Mouse (Mus musculus): ENCODE results near the gene Rnf168. TPM values are rescaled to one million over a fixed set of nuclear protein-coding genes. Genes with fewer than 3 reads are reported as not detected.
"Not testable (repeated sequence)": the region's sequence is repeated elsewhere in the genome, so short reads cannot be mapped to it uniquely, and the experiment has no call there.

The Rnf168 gene
- polyA plus RNA-seq, 1 experiment, result 7.3 TPM

DNA sequence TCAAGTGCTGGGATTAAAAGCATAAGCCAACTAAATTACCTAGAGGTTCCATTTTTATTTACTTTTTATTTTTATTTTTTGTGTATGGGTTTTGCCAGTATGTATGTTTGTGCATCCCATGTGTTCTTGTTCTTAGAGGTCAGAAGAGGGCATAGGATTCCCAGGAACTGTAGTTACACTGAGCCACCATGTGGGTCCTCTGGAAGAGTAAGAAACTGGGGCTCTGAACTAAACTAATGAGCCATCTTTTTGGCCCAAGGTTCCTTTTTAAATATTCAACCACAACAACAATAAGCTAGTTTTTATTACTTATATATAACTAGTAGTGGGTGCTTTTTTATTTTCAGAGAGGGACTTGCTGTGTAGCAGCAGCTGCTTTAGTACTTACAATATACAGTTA lies 5.3 kb downstream of the Rnf168 start:
- Histone ChIP-seq H3K4me3 (ENCODE audit: insufficient read depth, low read depth, low read length) (no peak overlapping the region), H3K4me1 (ENCODE audit: control insufficient read depth, insufficient read depth, insufficient read length, low read length) (peaks cover 2% of the 10 kb centered on the region; the same call in 1 of the 2 replicates), H3K27ac (replicated peaks; ENCODE audit: low read depth, low read length) (no peak overlapping the region)

DNA sequence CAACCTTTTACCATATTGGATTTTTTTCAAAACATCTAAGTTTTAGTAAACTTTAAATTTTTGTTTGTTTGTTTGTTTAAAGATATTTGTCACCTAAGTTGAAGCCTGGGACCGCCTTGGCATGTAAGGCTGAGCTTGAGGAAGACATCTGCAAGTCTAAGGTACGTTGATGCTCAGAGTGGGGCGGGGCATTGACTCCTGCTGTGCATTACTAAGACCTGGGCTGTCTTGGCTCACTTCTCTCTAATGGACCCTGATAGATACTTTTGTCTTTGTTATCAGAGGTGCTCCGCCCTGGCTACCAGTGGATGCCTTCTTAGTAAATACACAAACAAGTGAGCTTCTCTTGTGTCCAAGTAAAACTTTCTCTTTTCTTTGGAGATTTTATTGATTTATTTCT lies 14.6 kb downstream of the Rnf168 start:
- Histone ChIP-seq H3K4me1 (ENCODE audit: control insufficient read depth, insufficient read depth, insufficient read length, low read length) (no peaks in the 10 kb centered on the region), H3K27ac (replicated peaks; ENCODE audit: low read depth, low read length) (no peak overlapping the region), H3K4me3 (ENCODE audit: insufficient read depth, low read depth, low read length) (no peak overlapping the region)

DNA sequence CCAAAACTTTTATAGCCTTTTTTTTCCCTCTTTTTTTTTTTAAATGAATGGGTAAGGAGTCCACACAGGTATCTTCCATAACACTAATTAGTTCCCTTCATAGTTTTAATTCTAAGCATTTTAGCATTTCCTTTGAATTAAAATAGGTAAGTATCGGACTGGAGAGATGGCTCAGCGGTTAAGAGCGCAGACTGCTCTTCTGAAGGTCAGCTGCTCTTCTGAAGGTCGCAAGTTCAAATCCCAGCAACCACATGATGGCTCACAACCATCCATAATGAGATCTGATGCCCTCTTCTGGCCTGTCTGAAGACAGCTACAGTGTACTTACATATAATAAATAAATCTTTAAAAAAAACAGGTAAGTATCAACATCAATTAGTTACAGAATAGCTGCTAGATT lies 22.4 kb downstream of the Rnf168 start:
- not testable (repeated sequence) for H3K4me1 ChIP-seq (ENCODE audit: control insufficient read depth, insufficient read depth, insufficient read length, low read length); H3K4me3 ChIP-seq (ENCODE audit: insufficient read depth, low read depth, low read length); H3K27ac ChIP-seq (replicated peaks; ENCODE audit: low read depth, low read length)

DNA sequence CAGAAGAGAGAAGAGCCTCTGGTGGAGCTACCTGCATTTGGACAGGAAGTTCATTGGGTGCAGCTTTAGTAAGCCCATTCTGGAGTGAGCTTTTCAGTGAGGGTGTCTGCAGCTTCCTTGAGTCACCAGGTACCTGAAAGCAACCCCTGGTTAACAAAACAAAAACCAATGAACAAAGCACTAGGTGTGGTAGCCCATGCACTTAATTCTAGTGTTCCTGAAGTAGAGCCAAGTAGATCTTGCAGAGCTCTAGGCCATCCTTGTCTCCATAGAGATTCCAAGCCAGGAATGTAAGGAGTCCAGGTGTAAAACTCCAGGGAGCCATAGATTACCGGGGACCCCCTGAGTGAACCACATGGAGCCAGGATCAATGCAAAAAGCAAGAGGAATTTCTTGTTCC lies 25.8 kb downstream of the Rnf168 start:
- Histone ChIP-seq H3K4me1 (ENCODE audit: control insufficient read depth, insufficient read depth, insufficient read length, low read length) (no peaks in the 10 kb centered on the region), H3K4me3 (ENCODE audit: insufficient read depth, low read depth, low read length) (no peak overlapping the region), H3K27ac (replicated peaks; ENCODE audit: low read depth, low read length) (no peak overlapping the region)

DNA sequence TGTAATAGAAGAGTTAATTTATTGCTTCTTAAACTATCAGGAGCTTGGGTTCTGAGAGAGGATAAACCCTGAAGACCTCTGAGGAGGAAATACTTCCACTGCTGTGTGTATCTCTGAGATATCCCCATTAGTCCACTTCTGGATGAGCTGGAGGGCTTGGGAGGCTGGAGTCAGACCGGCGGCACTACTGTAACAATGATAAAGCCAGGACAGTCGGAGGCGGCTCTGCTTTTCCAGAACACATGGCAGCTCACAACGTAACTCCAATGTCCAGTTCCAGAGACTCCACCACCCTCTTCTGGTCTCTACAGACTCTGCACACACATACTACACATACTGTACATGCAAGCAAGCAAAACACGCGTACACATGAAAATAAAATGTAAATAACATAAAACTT lies 26.6 kb downstream of the Rnf168 start:
- no peak overlapping the region for H3K4me3 ChIP-seq (ENCODE audit: insufficient read depth, low read depth, low read length)
- no peak overlapping the region for H3K27ac ChIP-seq (replicated peaks; ENCODE audit: low read depth, low read length)
- H3K4me1 ChIP-seq (ENCODE audit: control insufficient read depth, insufficient read depth, insufficient read length, low read length), result no peaks in the 10 kb centered on the region

DNA sequence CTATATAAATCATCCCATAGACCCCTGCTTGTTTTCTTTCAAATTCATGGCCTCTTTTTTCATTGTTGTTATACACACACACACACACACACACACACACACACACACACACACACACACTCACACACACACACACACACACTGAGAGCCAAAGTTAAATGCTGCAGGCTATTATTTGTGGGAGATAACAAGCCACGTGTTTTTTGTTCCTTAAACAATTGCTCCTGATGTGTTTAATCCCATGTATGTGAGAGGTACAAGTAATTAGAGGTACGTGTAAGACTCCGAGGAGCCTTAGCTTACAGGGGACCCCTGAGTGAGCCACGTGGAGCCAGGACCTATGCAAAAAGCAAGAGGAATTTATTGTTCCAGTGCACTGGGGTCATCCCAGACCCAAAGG lies 34.7 kb downstream of the Rnf168 start:
- Histone ChIP-seq H3K4me1 (ENCODE audit: control insufficient read depth, insufficient read depth, insufficient read length, low read length) (no peaks in the 10 kb centered on the region), H3K27ac (replicated peaks; ENCODE audit: low read depth, low read length) (no peak overlapping the region)

DNA sequence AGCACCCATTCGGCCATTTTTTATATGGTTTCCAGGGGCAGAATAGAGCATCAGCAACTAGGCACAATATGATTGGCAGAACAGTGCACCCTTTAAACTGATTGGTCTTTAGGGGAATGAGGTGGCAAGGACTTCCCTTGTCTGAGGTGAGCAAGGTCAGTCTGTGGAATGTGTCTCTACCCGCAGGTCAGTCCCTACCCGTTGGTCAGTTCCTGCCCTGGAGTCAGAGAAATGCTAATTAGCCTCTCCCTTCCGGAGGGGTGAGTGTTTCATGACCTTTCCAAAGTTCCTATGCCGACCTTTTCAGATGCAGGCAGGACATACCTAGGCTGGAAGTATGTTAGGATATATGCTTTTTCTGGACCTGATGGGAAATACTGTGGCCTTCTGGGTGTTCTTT lies 35.1 kb downstream of the Rnf168 start:
- H3K27ac ChIP-seq (replicated peaks; ENCODE audit: low read depth, low read length), result no peak overlapping the region
- no peaks in the 10 kb centered on the region for H3K4me1 ChIP-seq (ENCODE audit: control insufficient read depth, insufficient read depth, insufficient read length, low read length)
- no peak overlapping the region for H3K4me3 ChIP-seq (ENCODE audit: insufficient read depth, low read depth, low read length)

More for the DNA sequence above, 34.7 kb downstream of the Rnf168 start:
- no peak overlapping the region for H3K4me3 ChIP-seq (ENCODE audit: insufficient read depth, low read depth, low read length)

DNA sequence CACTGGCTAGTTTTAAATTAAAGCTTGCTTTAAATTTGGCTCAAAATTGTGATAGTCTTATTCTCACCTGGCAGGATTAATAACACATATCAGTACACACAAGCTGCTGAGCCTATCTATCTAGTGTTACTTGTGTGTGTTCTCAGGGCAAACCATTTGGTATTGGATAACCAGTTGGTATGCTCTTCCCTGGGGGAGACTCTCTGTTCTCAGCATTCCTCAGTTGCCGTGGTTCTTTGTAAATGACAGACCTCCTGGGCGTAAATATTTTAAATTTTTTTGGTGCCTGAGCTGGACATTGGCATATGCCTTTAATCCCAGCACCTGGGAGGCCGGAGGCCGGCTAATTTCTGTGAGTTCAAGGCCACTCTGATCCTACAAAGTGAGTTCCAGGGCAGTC lies 35.6 kb downstream of the Rnf168 start:
- H3K4me3 ChIP-seq (ENCODE audit: insufficient read depth, low read depth, low read length), result no peak overlapping the region
- no peaks in the 10 kb centered on the region for H3K4me1 ChIP-seq (ENCODE audit: control insufficient read depth, insufficient read depth, insufficient read length, low read length)
- H3K27ac ChIP-seq (replicated peaks; ENCODE audit: low read depth, low read length), result no peak overlapping the region

DNA sequence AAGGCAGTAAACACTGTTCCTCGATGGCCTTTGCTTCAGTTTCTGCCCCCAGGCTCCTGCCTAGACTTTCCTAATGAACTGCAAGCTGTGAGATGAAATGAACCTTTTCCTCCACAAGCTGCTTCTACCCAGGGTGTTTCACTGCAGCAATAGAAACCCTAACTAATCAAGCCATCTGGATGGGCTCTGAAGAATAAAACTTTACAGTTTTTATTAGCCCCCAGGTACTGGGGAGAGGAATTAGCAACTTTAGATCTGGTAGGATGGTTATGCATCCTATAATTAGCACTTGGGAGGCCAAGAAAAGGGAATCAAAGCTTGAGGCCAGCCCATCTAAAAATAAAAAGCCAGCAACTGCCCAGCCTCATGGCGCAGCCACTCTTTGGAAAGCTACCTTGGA lies 39.3 kb downstream of the Rnf168 start:
- no peak overlapping the region for H3K27ac ChIP-seq (replicated peaks; ENCODE audit: low read depth, low read length)
- no peaks in the 10 kb centered on the region for H3K4me1 ChIP-seq (ENCODE audit: control insufficient read depth, insufficient read depth, insufficient read length, low read length)

DNA sequence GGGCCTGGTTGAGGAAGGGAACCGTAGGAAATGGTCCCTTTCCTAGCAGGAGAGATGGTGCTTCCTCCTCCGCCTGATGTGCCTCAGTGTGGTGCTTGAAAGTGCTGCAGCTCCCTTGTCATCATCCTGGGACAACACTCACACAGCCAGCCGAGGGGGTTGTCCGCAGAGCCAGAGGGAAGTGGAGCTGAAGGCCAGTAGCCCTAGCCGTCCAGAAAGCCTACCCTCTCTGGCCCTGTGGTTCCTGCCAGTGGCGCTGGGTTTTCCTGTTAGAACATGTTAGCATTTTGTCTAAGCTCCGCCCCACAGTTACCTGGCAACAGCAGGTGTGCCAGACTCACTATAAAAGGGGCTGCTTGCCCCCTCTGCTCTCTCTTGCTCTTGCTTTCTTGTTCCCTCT lies 46.7 kb downstream of the Rnf168 start:
- H3K27ac ChIP-seq (replicated peaks; ENCODE audit: low read depth, low read length), result no peak overlapping the region
- no peak overlapping the region for H3K4me3 ChIP-seq (ENCODE audit: insufficient read depth, low read depth, low read length)

More for the DNA sequence above, 39.3 kb downstream of the Rnf168 start:
- no peak overlapping the region for H3K4me3 ChIP-seq (ENCODE audit: insufficient read depth, low read depth, low read length)

DNA sequence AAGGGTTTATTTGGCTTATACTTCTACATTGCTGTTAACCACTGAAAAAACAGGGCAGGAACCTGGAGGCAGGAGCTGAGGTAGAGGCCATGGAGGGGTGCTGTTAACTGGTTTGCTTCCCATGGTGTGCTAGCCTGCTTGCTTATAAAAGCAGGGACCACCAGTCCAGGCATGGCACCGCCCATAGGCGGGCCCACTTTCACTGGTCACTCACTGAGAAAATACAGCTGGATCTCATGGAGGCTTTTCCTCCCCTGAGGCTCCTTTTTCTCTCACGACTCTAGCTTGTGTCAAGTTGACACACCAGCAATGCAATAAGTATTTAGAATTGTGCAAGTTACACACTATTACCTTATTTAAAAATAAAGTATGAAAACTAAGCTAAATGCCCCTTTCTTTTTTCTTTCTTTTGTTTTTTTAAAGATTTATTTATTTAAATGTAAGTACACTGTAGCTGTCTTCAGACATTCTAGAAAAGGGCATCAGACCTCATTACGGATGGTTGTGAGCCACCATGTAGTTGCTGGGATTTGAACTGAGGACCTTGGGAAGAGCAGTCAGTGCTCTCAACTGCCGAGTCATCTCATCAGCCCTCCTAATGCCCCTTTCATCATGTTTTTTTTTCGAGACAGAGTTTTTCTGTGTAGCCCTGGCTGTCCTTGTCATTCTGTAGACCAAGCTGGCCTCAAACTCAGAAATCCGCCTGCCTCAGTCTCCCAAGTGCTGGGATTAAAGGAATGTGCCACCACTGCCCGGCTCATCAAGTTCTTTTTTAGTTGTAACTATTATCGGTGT lies 53.8 kb downstream of the Rnf168 start:
- H3K27ac ChIP-seq (replicated peaks; ENCODE audit: low read depth, low read length), result no peak overlapping the region
- no peak overlapping the region for H3K4me3 ChIP-seq (ENCODE audit: insufficient read depth, low read depth, low read length)
- H3K4me1 ChIP-seq (ENCODE audit: control insufficient read depth, insufficient read depth, insufficient read length, low read length), result 0 out of 2 replicates have a peak, but pooled peaks cover 2% of the 10 kb centered on the region

More for the DNA sequence above, 46.7 kb downstream of the Rnf168 start:
- H3K4me1 ChIP-seq (ENCODE audit: control insufficient read depth, insufficient read depth, insufficient read length, low read length), result no peaks in the 10 kb centered on the region

DNA sequence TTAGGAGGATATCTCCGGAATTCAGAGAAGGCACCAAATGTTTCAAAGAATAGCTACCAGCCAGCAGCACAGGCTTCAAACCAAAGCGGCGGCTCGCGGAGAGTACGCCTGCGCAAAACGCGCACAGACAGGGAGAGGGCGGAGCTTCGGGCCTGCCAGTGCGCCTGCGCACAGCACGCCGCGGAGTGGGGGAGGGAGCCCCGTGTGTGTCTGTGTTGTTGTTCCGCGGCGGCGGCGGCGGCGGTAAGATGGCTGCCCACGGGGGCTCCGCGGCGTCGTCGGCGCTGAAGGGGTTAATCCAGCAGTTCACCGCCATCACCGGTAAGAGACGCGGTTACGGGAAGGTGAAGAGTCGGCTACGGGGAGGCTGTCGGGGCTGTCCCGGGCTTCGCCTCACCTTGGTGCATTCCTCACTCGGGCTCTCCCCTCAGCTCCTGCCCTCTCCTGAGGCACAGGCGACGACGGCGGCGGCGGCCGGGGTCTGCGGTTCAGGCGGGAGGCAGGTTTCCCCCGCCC lies 54.8 kb downstream of the Rnf168 start, which contains the start of gene Ubxn7:
Gene Ubxn7, plus strand, starts transcription at position 218 of the 516 bp plus-strand sequence.
- Histone ChIP-seq H3K4me3 (ENCODE audit: insufficient read depth, low read depth, low read length) (peak within 1 kb of the TSS; percentile 99), H3K27ac (replicated peaks; ENCODE audit: low read depth, low read length) (peak within 1 kb of the TSS; percentile 71), H3K4me1 (ENCODE audit: control insufficient read depth, insufficient read depth, insufficient read length, low read length) (0 out of 2 replicates have a peak, but pooled peaks cover 10% of the 10 kb centered on the region)

DNA sequence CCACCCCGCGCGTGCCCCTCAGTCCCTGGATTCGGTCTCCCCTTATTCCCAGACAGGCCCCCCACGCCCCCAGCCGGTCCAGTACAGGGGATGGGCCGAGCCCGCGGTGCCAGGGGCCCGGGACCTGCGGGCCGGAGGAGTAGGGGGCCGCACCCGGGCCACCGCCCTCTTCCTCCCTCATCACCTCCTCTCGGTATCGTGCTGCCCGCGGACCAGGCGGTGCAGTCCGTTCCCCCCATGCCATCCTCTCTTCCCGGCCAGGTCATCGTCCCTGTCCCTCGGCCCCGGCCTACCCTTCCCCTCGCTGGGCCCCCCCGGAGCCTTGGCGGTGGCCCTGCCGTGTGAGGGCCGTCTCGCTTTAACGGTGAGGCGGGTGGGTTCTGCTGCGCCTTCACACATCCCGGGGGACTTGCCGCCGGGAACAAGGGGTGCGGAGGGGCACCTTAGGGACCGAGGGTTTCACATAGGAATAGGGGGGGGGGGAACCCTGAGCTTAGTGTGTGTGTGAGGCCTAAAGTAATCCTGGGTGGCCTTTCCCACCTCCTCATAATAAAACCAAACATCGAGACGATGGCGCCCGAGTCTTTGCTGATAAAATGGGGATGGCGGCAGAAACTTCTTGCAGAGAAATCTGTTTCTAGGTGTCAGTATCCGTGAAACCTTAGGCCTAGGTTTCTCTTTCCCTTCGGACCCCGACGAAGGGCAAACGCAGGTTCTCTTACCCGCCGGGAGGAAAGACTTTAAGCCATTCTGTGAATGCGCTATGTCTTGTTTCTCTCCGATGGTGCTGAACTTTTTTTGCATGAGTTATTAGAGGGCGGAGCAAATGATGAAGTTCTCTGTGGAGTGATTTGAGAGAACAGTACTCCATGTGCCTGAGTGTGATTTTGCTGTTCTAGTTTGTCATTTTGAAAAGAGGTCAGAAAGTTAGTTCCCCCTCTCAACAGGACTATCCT lies 55.6 kb downstream of the Rnf168 start:
- Histone ChIP-seq H3K4me3 (ENCODE audit: insufficient read depth, low read depth, low read length) (peak overlapping the region; percentile 99), H3K4me1 (ENCODE audit: control insufficient read depth, insufficient read depth, insufficient read length, low read length) (0 out of 2 replicates have a peak, but pooled peaks cover 10% of the 10 kb centered on the region), H3K27ac (replicated peaks; ENCODE audit: low read depth, low read length) (peak overlapping the region; percentile 71)

DNA sequence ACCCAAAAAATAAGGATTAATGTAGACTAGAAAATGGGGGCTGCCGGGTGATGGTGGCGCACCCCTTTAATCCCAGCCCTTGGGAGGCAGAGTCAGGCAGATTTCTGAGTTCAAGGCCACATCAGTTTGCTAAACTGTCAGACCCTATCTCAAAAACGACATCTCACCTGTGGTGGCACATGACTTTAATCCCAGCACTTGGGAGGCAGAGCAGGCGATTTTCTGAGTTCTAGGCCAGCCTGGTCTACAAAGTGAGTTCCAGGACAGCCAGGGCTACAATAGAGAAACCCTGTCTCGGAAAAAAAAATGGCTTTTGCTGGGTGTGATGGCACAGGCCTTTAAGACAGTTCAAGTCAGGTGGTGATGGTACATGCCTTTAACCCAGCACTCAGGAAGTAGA lies 57.9 kb downstream of the Rnf168 start:
- Histone ChIP-seq H3K27ac (replicated peaks; ENCODE audit: low read depth, low read length) (no peak overlapping the region), H3K4me1 (ENCODE audit: control insufficient read depth, insufficient read depth, insufficient read length, low read length) (0 out of 2 replicates have a peak, but pooled peaks cover 10% of the 10 kb centered on the region), H3K4me3 (ENCODE audit: insufficient read depth, low read depth, low read length) (no peak overlapping the region)

All from brown adipose tissue, adult 24 weeks (tissue).